In genomic region chr19:57180908-57181307, GRCm38 (mm10) we compare ENCODE assay signal across 10 mouse cellular contexts.
A peak's percentile ranks its signal among the peaks of the same experiment; 100 is the strongest.
DNase-seq lines count a peak whose midpoint lies in the region; ATAC-seq and TF ChIP-seq lines count a peak whose summit lies in the region.
"Had no signal": no experiment of that assay in that cellular context is flagged by ENCODE, and none has a peak within 500 bp of the region (broad histone marks: within the 10 kb centered on the region; RNA-seq: fewer than 3 reads in every experiment).

No protein-coding gene starts in this region.

- H3K9me3 ChIP-seq in embryonic facial prominence, embryonic 15.5 days (replicated peaks) = no peaks in the 10 kb centered on the region
- H3K9me3 ChIP-seq in embryonic facial prominence, embryonic 10.5 days = no peaks in the 10 kb centered on the region
- H3K9me3 ChIP-seq in kidney, embryonic 15.5 days (replicated peaks) = no peaks in the 10 kb centered on the region
- no peaks in the 10 kb centered on the region for H3K9me3 ChIP-seq in intestine, embryonic 14.5 days (ENCODE audit: control insufficient read depth, low read length)
- no peaks in the 10 kb centered on the region for H3K9me3 ChIP-seq in liver, postnatal 0 days (ENCODE audit: low read length)
- no peaks in the 10 kb centered on the region for H3K9me3 ChIP-seq in midbrain, embryonic 14.5 days (ENCODE audit: control insufficient read depth, low read length)
- H3K9me3 ChIP-seq: hindbrain, embryonic 13.5 days had no signal

- no peak for TF ChIP-seq EP300 in liver, postnatal 0 days (IDR thresholded peaks at IDR 0.05; ENCODE audit: low read depth)

- H3K27me3 ChIP-seq in embryonic facial prominence, embryonic 15.5 days = no peaks in the 10 kb centered on the region
- no peaks in the 10 kb centered on the region for H3K27me3 ChIP-seq in embryonic facial prominence, embryonic 10.5 days (replicated peaks; ENCODE audit: low read depth, poor library complexity, severe bottlenecking)
- H3K27me3 ChIP-seq in kidney, embryonic 15.5 days = no peaks in the 10 kb centered on the region
- H3K27me3 ChIP-seq in intestine, embryonic 14.5 days (replicated peaks; ENCODE audit: control insufficient read depth, insufficient read depth, low read length) = no peaks in the 10 kb centered on the region
- H3K27me3 ChIP-seq in liver, postnatal 0 days (ENCODE audit: insufficient read depth, low read length) = no peaks in the 10 kb centered on the region
- H3K27me3 ChIP-seq in midbrain, embryonic 14.5 days (ENCODE audit: control insufficient read depth, insufficient read depth, low read length) = no peaks in the 10 kb centered on the region
- H3K27me3 ChIP-seq: hindbrain, embryonic 13.5 days had no signal

- TF ChIP-seq CTCF in liver, postnatal 0 days (IDR thresholded peaks at IDR 0.05; ENCODE audit: low read depth) = no peak

- H3K4me3 ChIP-seq in embryonic facial prominence, embryonic 15.5 days (replicated peaks) = no peak overlapping the region
- no peak overlapping the region for H3K4me3 ChIP-seq in embryonic facial prominence, embryonic 10.5 days
- no peak overlapping the region for H3K4me3 ChIP-seq in kidney, embryonic 15.5 days (replicated peaks)
- H3K4me3 ChIP-seq in intestine, embryonic 14.5 days (ENCODE audit: low read depth, low read length) = no peak overlapping the region
- no peak overlapping the region for H3K4me3 ChIP-seq in liver, postnatal 0 days (ENCODE audit: low read depth, low read length)
- no peak overlapping the region for H3K4me3 ChIP-seq in midbrain, embryonic 14.5 days (replicated peaks; ENCODE audit: low read depth, low read length)
- H3K4me3 ChIP-seq: hindbrain, embryonic 13.5 days had no signal

- H3K4me2 ChIP-seq in embryonic facial prominence, embryonic 15.5 days (replicated peaks) = no peak overlapping the region
- H3K4me2 ChIP-seq in kidney, embryonic 15.5 days = no peak overlapping the region
- no peak overlapping the region for H3K4me2 ChIP-seq in intestine, embryonic 14.5 days (ENCODE audit: low read length)
- peak overlapping the region; percentile 36; the same call in 1 of the 2 replicates for H3K4me2 ChIP-seq in liver, postnatal 0 days (ENCODE audit: low read depth, low read length)
- no peak overlapping the region for H3K4me2 ChIP-seq in midbrain, embryonic 14.5 days (ENCODE audit: low read length)
- H3K4me2 ChIP-seq: hindbrain, embryonic 13.5 days had no signal

- H3K36me3 ChIP-seq in embryonic facial prominence, embryonic 15.5 days = no peaks in the 10 kb centered on the region
- H3K36me3 ChIP-seq in embryonic facial prominence, embryonic 10.5 days (replicated peaks) = no peaks in the 10 kb centered on the region
- H3K36me3 ChIP-seq in kidney, embryonic 15.5 days = no peaks in the 10 kb centered on the region
- no peaks in the 10 kb centered on the region for H3K36me3 ChIP-seq in intestine, embryonic 14.5 days (ENCODE audit: control insufficient read depth, insufficient read depth, low read length)
- H3K36me3 ChIP-seq in liver, postnatal 0 days (replicated peaks; ENCODE audit: insufficient read depth, low read length) = no peaks in the 10 kb centered on the region
- H3K36me3 ChIP-seq in midbrain, embryonic 14.5 days (ENCODE audit: control insufficient read depth, insufficient read depth, low read length) = no peaks in the 10 kb centered on the region
- H3K36me3 ChIP-seq: hindbrain, embryonic 13.5 days had no signal

- peak overlapping the region; percentile 28 for H3K27ac ChIP-seq in embryonic facial prominence, embryonic 15.5 days (replicated peaks)
- H3K27ac ChIP-seq in embryonic facial prominence, embryonic 10.5 days (replicated peaks) = no peak overlapping the region
- peak overlapping the region; percentile 63 for H3K27ac ChIP-seq in kidney, embryonic 15.5 days
- peak overlapping the region; percentile 66 for H3K27ac ChIP-seq in intestine, embryonic 14.5 days (ENCODE audit: low read depth)
- H3K27ac ChIP-seq in liver, postnatal 0 days (ENCODE audit: low read depth) = peak overlapping the region; percentile 95
- H3K27ac ChIP-seq in midbrain, embryonic 14.5 days (replicated peaks; ENCODE audit: low read depth, low read length) = no peak overlapping the region
- H3K27ac ChIP-seq: hindbrain, embryonic 13.5 days had no signal

- no peak overlapping the region for H3K9ac ChIP-seq in embryonic facial prominence, embryonic 15.5 days
- H3K9ac ChIP-seq in kidney, embryonic 15.5 days = no peak overlapping the region
- H3K9ac ChIP-seq in intestine, embryonic 14.5 days (ENCODE audit: low read length) = no peak overlapping the region
- H3K9ac ChIP-seq in liver, postnatal 0 days (replicated peaks) = no peak overlapping the region
- no peak overlapping the region for H3K9ac ChIP-seq in midbrain, embryonic 14.5 days (replicated peaks; ENCODE audit: low read length)
- H3K9ac ChIP-seq: hindbrain, embryonic 13.5 days had no signal

- peaks cover 16% of the 10 kb centered on the region; the same call in 1 of the 2 replicates for H3K4me1 ChIP-seq in embryonic facial prominence, embryonic 15.5 days
- peaks cover 20% of the 10 kb centered on the region; the same call in 1 of the 2 replicates for H3K4me1 ChIP-seq in embryonic facial prominence, embryonic 10.5 days
- H3K4me1 ChIP-seq in kidney, embryonic 15.5 days = peaks cover 35% of the 10 kb centered on the region
- H3K4me1 ChIP-seq in intestine, embryonic 14.5 days (replicated peaks; ENCODE audit: control insufficient read depth, insufficient read depth, low read length) = peaks cover 9% of the 10 kb centered on the region; the same call in 1 of the 2 replicates
- H3K4me1 ChIP-seq in liver, postnatal 0 days (ENCODE audit: insufficient read depth) = peaks cover 24% of the 10 kb centered on the region; the same call in 1 of the 2 replicates
- no peaks in the 10 kb centered on the region for H3K4me1 ChIP-seq in midbrain, embryonic 14.5 days (ENCODE audit: control insufficient read depth, insufficient read depth, low read length)

- WGBS in embryonic facial prominence, embryonic 15.5 days = 70% methylated on average over 3 of the region's 3 CpGs
- 87% methylated on average over 3 of the region's 3 CpGs for WGBS in embryonic facial prominence, embryonic 10.5 days
- WGBS in kidney, embryonic 15.5 days = 81% methylated on average over 3 of the region's 3 CpGs
- WGBS in intestine, embryonic 14.5 days = 87% methylated on average over 3 of the region's 3 CpGs
- 50% methylated on average over 3 of the region's 3 CpGs for WGBS in liver, postnatal 0 days (ENCODE audit: insufficient replicate concordance)
- WGBS in midbrain, embryonic 14.5 days = 85% methylated on average over 3 of the region's 3 CpGs

- DNase-seq in embryonic facial prominence, embryonic 10.5 days (ENCODE audit: low spot score) = no peak
- no peak for DNase-seq in kidney, postnatal 4 days
- peak; percentile 56 for DNase-seq in intestine, embryonic 14.5 days (ENCODE audit: low spot score)
- DNase-seq in liver, postnatal 0 days = no peak
- DNase-seq in midbrain, embryonic 14.5 days = no peak
- DNase-seq in ovary, postnatal 36 days (ENCODE audit: low spot score) = no peak
- DNase-seq: left cerebral cortex, postnatal 4 days had no signal

- ATAC-seq in embryonic facial prominence, embryonic 15.5 days (ENCODE audit: insufficient number of reproducible peaks, low FRiP score, low TSS enrichment, low read depth) = no peak
- 0 out of 2 replicates have a peak, but pooled peaks have one; percentile 30 for ATAC-seq in kidney, embryonic 15.5 days (replicated peaks; ENCODE audit: low FRiP score)
- ATAC-seq in intestine, embryonic 14.5 days (replicated peaks; ENCODE audit: low FRiP score, low TSS enrichment, low read depth) = 0 out of 2 replicates have a peak, but pooled peaks have one; percentile 56
- peak; percentile 35; the same call in 1 of the 2 replicates for ATAC-seq in liver, postnatal 0 days
- no peak for ATAC-seq in midbrain, embryonic 14.5 days (ENCODE audit: low FRiP score, low TSS enrichment)

Comparison
In these comparisons a context has a peak if more than half of its experiments do, and no peak if none do; other contexts are left out.
1. H3K27ac ChIP-seq: peak in embryonic facial prominence, embryonic 15.5 days (single experiment), kidney, embryonic 15.5 days (single experiment), intestine, embryonic 14.5 days (single experiment) and liver, postnatal 0 days (single experiment); none in embryonic facial prominence, embryonic 10.5 days (single experiment) and midbrain, embryonic 14.5 days (single experiment).
2. ATAC-seq: peak in kidney, embryonic 15.5 days (single experiment), intestine, embryonic 14.5 days (single experiment) and liver, postnatal 0 days (single experiment); none in embryonic facial prominence, embryonic 15.5 days (single experiment) and midbrain, embryonic 14.5 days (single experiment).